Mouse (Mus musculus): ENCODE results near the gene Mpzl1. TPM values are rescaled to one million over a fixed set of nuclear protein-coding genes. Genes with fewer than 3 reads are reported as not detected.

Gene Mpzl1
- polyA plus RNA-seq, 1 experiment from 2014 or later, result 146 TPM

Other genes starting within 250 kb of the Mpzl1 start
- gene Dcaf6, start 174.1 kb downstream of the Mpzl1 start, polyA plus RNA-seq (2015; fragmentation: Nextera tagmentation; extraction: Ambion mirVana), result 13.9 and 15.2 TPM in 2 replicates
- 168 and 182 TPM in 2 replicates for gene Mpc2, start 173.9 kb downstream of the Mpzl1 start, polyA plus RNA-seq (2015; fragmentation: Nextera tagmentation; extraction: Ambion mirVana)
- 0.17 and 0.20 TPM in 2 replicates for gene Adcy10, start 149.4 kb downstream of the Mpzl1 start, polyA plus RNA-seq (2015; fragmentation: Nextera tagmentation; extraction: Ambion mirVana)
- 7.0 and 8.0 TPM in 2 replicates for gene Rcsd1, start 75.2 kb upstream of the Mpzl1 start, polyA plus RNA-seq (2015; fragmentation: Nextera tagmentation; extraction: Ambion mirVana)
- gene Creg1, start 129.2 kb upstream of the Mpzl1 start, polyA plus RNA-seq (2015; fragmentation: Nextera tagmentation; extraction: Ambion mirVana), result 18.3 and 19.0 TPM in 2 replicates
- gene Cd247, start 154.1 kb upstream of the Mpzl1 start, polyA plus RNA-seq (2015; fragmentation: Nextera tagmentation; extraction: Ambion mirVana), result 1.5 and 1.6 TPM in 2 replicates

Measured in forebrain, embryonic 15.5 days (tissue).